Comparison of ENCODE assay signal across 7 mouse cellular contexts in the genomic region with DNA sequence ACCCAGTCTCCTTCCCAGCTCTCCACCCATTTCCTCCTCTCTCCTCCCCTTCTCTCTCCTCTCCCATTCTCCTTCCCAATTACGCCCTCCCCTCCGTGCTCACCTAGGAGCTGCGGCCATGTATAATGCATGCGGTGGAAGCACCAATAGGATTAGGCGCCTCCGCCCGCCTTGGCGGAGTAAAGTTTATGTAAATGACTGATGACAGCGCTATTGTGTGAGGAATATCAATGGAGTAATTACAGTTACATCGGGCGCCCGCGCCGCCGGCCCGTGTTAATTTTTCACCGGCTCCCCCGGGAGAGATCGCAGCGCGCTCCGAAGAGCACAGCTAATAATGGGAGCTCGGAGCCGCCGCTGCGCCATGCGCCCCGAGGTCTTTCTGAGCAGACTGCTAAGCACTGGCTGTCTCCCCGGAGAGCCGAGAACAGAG. TPM values are rescaled to one million over a fixed set of nuclear protein-coding genes. Genes with fewer than 3 reads are reported as not detected.
A peak's percentile ranks its signal among the peaks of the same experiment; 100 is the strongest.
DNase-seq lines count a peak whose midpoint lies in the region; ATAC-seq and TF ChIP-seq lines count a peak whose summit lies in the region.

No protein-coding gene starts in this region.

- peak; percentile 53 for DNase-seq in Muller cell, postnatal 12 days (ENCODE audit: inconsistent ontology term)
- peak; percentile 95 for DNase-seq in brain, embryonic 14.5 days (ENCODE audit: low read depth)
- DNase-seq in right cerebral cortex, postnatal 36 days (ENCODE audit: low spot score in 2 of 2) = peak; percentile 57 to 61
- DNase-seq in spleen, adult 18-20 months = no peak

- H3K9me3 ChIP-seq in forebrain, embryonic 13.5 days (replicated peaks) = no peaks in the 10 kb centered on the region
- no peaks in the 10 kb centered on the region for H3K9me3 ChIP-seq in kidney, embryonic 15.5 days (replicated peaks)
- H3K9me3 ChIP-seq in liver, embryonic 12.5 days (replicated peaks) = no peaks in the 10 kb centered on the region

- peak; percentile 87 for ATAC-seq in forebrain, embryonic 13.5 days
- ATAC-seq in kidney, embryonic 15.5 days (replicated peaks; ENCODE audit: low FRiP score) = peak; percentile 57
- ATAC-seq in liver, embryonic 12.5 days = no peak

- peak overlapping the region; percentile 38 for H3K4me3 ChIP-seq in forebrain, embryonic 13.5 days
- peak overlapping the region; percentile 40 for H3K4me3 ChIP-seq in kidney, embryonic 15.5 days (replicated peaks)
- peak overlapping the region; percentile 24 for H3K4me3 ChIP-seq in liver, embryonic 12.5 days

- H3K27me3 ChIP-seq in forebrain, embryonic 13.5 days = peaks cover 90% of the 10 kb centered on the region
- peaks cover 87% of the 10 kb centered on the region for H3K27me3 ChIP-seq in kidney, embryonic 15.5 days
- peaks cover 91% of the 10 kb centered on the region for H3K27me3 ChIP-seq in liver, embryonic 12.5 days (replicated peaks)

- H3K4me2 ChIP-seq in forebrain, embryonic 13.5 days = peak overlapping the region; percentile 72
- H3K4me2 ChIP-seq in kidney, embryonic 15.5 days = peak overlapping the region; percentile 63
- peak overlapping the region; percentile 47 for H3K4me2 ChIP-seq in liver, embryonic 12.5 days

- peak overlapping the region; percentile 78 for H3K27ac ChIP-seq in forebrain, embryonic 13.5 days
- no peak overlapping the region for H3K27ac ChIP-seq in kidney, embryonic 15.5 days
- no peak overlapping the region for H3K27ac ChIP-seq in liver, embryonic 12.5 days

- H3K4me1 ChIP-seq in forebrain, embryonic 13.5 days = peaks cover 31% of the 10 kb centered on the region
- peaks cover 34% of the 10 kb centered on the region for H3K4me1 ChIP-seq in kidney, embryonic 15.5 days
- H3K4me1 ChIP-seq in liver, embryonic 12.5 days = peaks cover 5% of the 10 kb centered on the region; the same call in 1 of the 2 replicates

- no peaks in the 10 kb centered on the region for H3K36me3 ChIP-seq in forebrain, embryonic 13.5 days (ENCODE audit: poor library complexity, severe bottlenecking)
- no peaks in the 10 kb centered on the region for H3K36me3 ChIP-seq in kidney, embryonic 15.5 days
- no peaks in the 10 kb centered on the region for H3K36me3 ChIP-seq in liver, embryonic 12.5 days

- no peak for TF ChIP-seq CTCF in brain, embryonic 14.5 days (IDR thresholded peaks at IDR 0.05; ENCODE audit: borderline replicate concordance, extremely low read depth, insufficient read depth, insufficient read length)

- no peak for TF ChIP-seq POLR2A in brain, embryonic 14.5 days (IDR thresholded peaks at IDR 0.05; ENCODE audit: borderline replicate concordance, extremely low read depth, insufficient read depth, insufficient read length, poor library complexity, severe bottlenecking)

- peak overlapping the region; percentile 60 for H3K9ac ChIP-seq in forebrain, embryonic 13.5 days
- no peak overlapping the region for H3K9ac ChIP-seq in kidney, embryonic 15.5 days
- H3K9ac ChIP-seq in liver, embryonic 12.5 days = no peak overlapping the region

- under 1% methylated on average over 30 of the region's 30 CpGs for WGBS in forebrain, embryonic 13.5 days
- under 1% methylated on average over 30 of the region's 30 CpGs for WGBS in kidney, embryonic 15.5 days
- 2% methylated on average over 30 of the region's 30 CpGs for WGBS in liver, embryonic 12.5 days (ENCODE audit: insufficient replicate concordance)

RNA-seq across cellular contexts. Expression of a gene that starts 23.9 kb away (rescaled TPM):
- 2.9 and 16.0 TPM in 2 replicates for polyA plus RNA-seq in brain, embryonic 14.5 days (2012; rRNA removed)
- 0.12 and 0.54 TPM in 2 replicates for polyA plus RNA-seq in forebrain, embryonic 13.5 days (2015; fragmentation: Nextera tagmentation; extraction: Ambion mirVana)
- polyA plus RNA-seq in kidney, embryonic 15.5 days (2015; fragmentation: Nextera tagmentation; extraction: Ambion mirVana) = 1.1 and 1.2 TPM in 2 replicates
- 0.04 TPM in 1 of 2 replicates, not detected in the other for polyA plus RNA-seq in liver, embryonic 12.5 days (2016; fragmentation: Nextera tagmentation; extraction: Ambion mirVana)

Comparison
In these comparisons a context has a peak if more than half of its experiments do, and no peak if none do; other contexts are left out.
1. DNase-seq: peak in Muller cell, postnatal 12 days (single experiment), brain, embryonic 14.5 days (single experiment) and right cerebral cortex, postnatal 36 days (2 of 2); none in spleen, adult 18-20 months (0 of 2).
2. Peak in every context shown above with its lines, with median percentiles within 50 percentile points of each other: H3K4me2 ChIP-seq and H3K4me3 ChIP-seq.